13 mouse cellular contexts compared by ENCODE assay signal in genomic region chr2:29495271-29495670, GRCm38 (mm10).
A peak's percentile ranks its signal among the peaks of the same experiment; 100 is the strongest.
DNase-seq lines count a peak whose midpoint lies in the region; ATAC-seq lines count a peak whose summit lies in the region.
"Had no signal": no experiment of that assay in that cellular context is flagged by ENCODE, and none has a peak within 500 bp of the region (broad histone marks: within the 10 kb centered on the region; RNA-seq: fewer than 3 reads in every experiment).

No protein-coding gene starts in this region.

- no peak for DNase-seq in forebrain, embryonic 11.5 days (ENCODE audit: low spot score)
- no peak for DNase-seq in midbrain, embryonic 10.5 days (ENCODE audit: low spot score)
- DNase-seq in cerebellum, postnatal 36 days: peak; percentile 37 to 43
- peak; percentile 79 for DNase-seq in layer of hippocampus, adult 9-11 months
- no peak for DNase-seq in urinary bladder, adult 2 months (ENCODE audit: low spot score)
- no peak for DNase-seq in retina, postnatal 1 day
- DNase-seq: B cell, adult 2 months; gastrocnemius, adult 2 months had no signal

- peak overlapping the region; percentile 61 for H3K27ac ChIP-seq in forebrain, embryonic 15.5 days (replicated peaks)
- no peak overlapping the region for H3K27ac ChIP-seq in forebrain, embryonic 11.5 days (ENCODE audit: low read depth, low read length)
- peak overlapping the region; percentile 17; the same call in 1 of the 2 replicates for H3K27ac ChIP-seq in midbrain, embryonic 15.5 days
- no peak overlapping the region for H3K27ac ChIP-seq in midbrain, embryonic 10.5 days (replicated peaks)
- H3K27ac ChIP-seq: gastrocnemius, adult 2 months; heart, embryonic 13.5 days; intestine, embryonic 15.5 days; limb, embryonic 10.5 days had no signal

- H3K36me3 ChIP-seq in forebrain, embryonic 15.5 days: no peaks in the 10 kb centered on the region
- H3K36me3 ChIP-seq in forebrain, embryonic 11.5 days (ENCODE audit: control insufficient read depth, insufficient read depth, low read length): no peaks in the 10 kb centered on the region
- no peaks in the 10 kb centered on the region for H3K36me3 ChIP-seq in midbrain, embryonic 15.5 days (replicated peaks)
- no peaks in the 10 kb centered on the region for H3K36me3 ChIP-seq in midbrain, embryonic 10.5 days
- H3K36me3 ChIP-seq: intestine, embryonic 15.5 days; limb, embryonic 10.5 days had no signal

- no peaks in the 10 kb centered on the region for H3K27me3 ChIP-seq in forebrain, embryonic 15.5 days
- H3K27me3 ChIP-seq in forebrain, embryonic 11.5 days (ENCODE audit: control insufficient read depth, insufficient read depth, low read length): no peaks in the 10 kb centered on the region
- no peaks in the 10 kb centered on the region for H3K27me3 ChIP-seq in midbrain, embryonic 15.5 days (replicated peaks)
- no peaks in the 10 kb centered on the region for H3K27me3 ChIP-seq in midbrain, embryonic 10.5 days (ENCODE audit: low read depth, poor library complexity, severe bottlenecking)
- H3K27me3 ChIP-seq: heart, embryonic 13.5 days; intestine, embryonic 15.5 days had no signal

- peaks cover 39% of the 10 kb centered on the region for H3K4me1 ChIP-seq in forebrain, embryonic 15.5 days
- H3K4me1 ChIP-seq in forebrain, embryonic 11.5 days (replicated peaks; ENCODE audit: control insufficient read depth, insufficient read depth, low read length): peaks cover 13% of the 10 kb centered on the region
- H3K4me1 ChIP-seq in midbrain, embryonic 15.5 days: peaks cover 40% of the 10 kb centered on the region
- peaks cover 34% of the 10 kb centered on the region for H3K4me1 ChIP-seq in midbrain, embryonic 10.5 days
- H3K4me1 ChIP-seq: intestine, embryonic 15.5 days had no signal

- no peak overlapping the region for H3K4me2 ChIP-seq in forebrain, embryonic 15.5 days (replicated peaks)
- H3K4me2 ChIP-seq in forebrain, embryonic 11.5 days (ENCODE audit: low read depth, low read length, severe bottlenecking): no peak overlapping the region
- no peak overlapping the region for H3K4me2 ChIP-seq in midbrain, embryonic 15.5 days
- H3K4me2 ChIP-seq: heart, embryonic 13.5 days; intestine, embryonic 15.5 days had no signal

- H3K4me3 ChIP-seq in forebrain, embryonic 15.5 days: no peak overlapping the region
- no peak overlapping the region for H3K4me3 ChIP-seq in forebrain, embryonic 11.5 days (ENCODE audit: low read depth, low read length)
- no peak overlapping the region for H3K4me3 ChIP-seq in midbrain, embryonic 15.5 days
- no peak overlapping the region for H3K4me3 ChIP-seq in midbrain, embryonic 10.5 days
- H3K4me3 ChIP-seq: gastrocnemius, adult 2 months; heart, embryonic 13.5 days; intestine, embryonic 15.5 days; limb, embryonic 10.5 days had no signal

- peak; percentile 81 for ATAC-seq in forebrain, embryonic 15.5 days (replicated peaks)
- ATAC-seq in forebrain, embryonic 11.5 days (replicated peaks; ENCODE audit: low FRiP score): no peak
- peak; percentile 42; the same call in 1 of the 2 replicates for ATAC-seq in midbrain, embryonic 15.5 days (replicated peaks)
- ATAC-seq: intestine, embryonic 15.5 days had no signal

- WGBS in forebrain, embryonic 15.5 days: 31% methylated on average over 2 of the region's 2 CpGs
- WGBS in forebrain, embryonic 11.5 days: 81% methylated on average over 2 of the region's 2 CpGs
- 76% methylated on average over 2 of the region's 2 CpGs for WGBS in midbrain, embryonic 15.5 days
- WGBS in midbrain, embryonic 10.5 days: 92% methylated on average over 2 of the region's 2 CpGs

- H3K9ac ChIP-seq in forebrain, embryonic 15.5 days (replicated peaks): no peak overlapping the region
- H3K9ac ChIP-seq in forebrain, embryonic 11.5 days (ENCODE audit: low read length): no peak overlapping the region
- H3K9ac ChIP-seq in midbrain, embryonic 15.5 days: no peak overlapping the region
- H3K9ac ChIP-seq: heart, embryonic 13.5 days; intestine, embryonic 15.5 days had no signal

- no peaks in the 10 kb centered on the region for H3K9me3 ChIP-seq in forebrain, embryonic 15.5 days
- no peaks in the 10 kb centered on the region for H3K9me3 ChIP-seq in forebrain, embryonic 11.5 days (ENCODE audit: control insufficient read depth, low read length)
- H3K9me3 ChIP-seq in midbrain, embryonic 15.5 days: no peaks in the 10 kb centered on the region
- H3K9me3 ChIP-seq in midbrain, embryonic 10.5 days (replicated peaks): no peaks in the 10 kb centered on the region
- H3K9me3 ChIP-seq: heart, embryonic 13.5 days; intestine, embryonic 15.5 days; limb, embryonic 10.5 days had no signal

Comparison
In these comparisons a context has a peak if more than half of its experiments do, and no peak if none do; other contexts are left out.
1. H3K27ac ChIP-seq: peak in forebrain, embryonic 15.5 days (single experiment) and midbrain, embryonic 15.5 days (single experiment); none in forebrain, embryonic 11.5 days (single experiment) and midbrain, embryonic 10.5 days (single experiment).
2. DNase-seq: peak in cerebellum, postnatal 36 days (2 of 2) and layer of hippocampus, adult 9-11 months (single experiment); none in forebrain, embryonic 11.5 days (single experiment), midbrain, embryonic 10.5 days (single experiment), urinary bladder, adult 2 months (single experiment) and retina, postnatal 1 day (single experiment).